Mouse (Mus musculus): Measurements from ENCODE around the gene Abl2.
"Not testable (repeated sequence)": the region's sequence is repeated elsewhere in the genome, so short reads cannot be mapped to it uniquely, and the experiment has no call there.

Gene Abl2

DNA sequence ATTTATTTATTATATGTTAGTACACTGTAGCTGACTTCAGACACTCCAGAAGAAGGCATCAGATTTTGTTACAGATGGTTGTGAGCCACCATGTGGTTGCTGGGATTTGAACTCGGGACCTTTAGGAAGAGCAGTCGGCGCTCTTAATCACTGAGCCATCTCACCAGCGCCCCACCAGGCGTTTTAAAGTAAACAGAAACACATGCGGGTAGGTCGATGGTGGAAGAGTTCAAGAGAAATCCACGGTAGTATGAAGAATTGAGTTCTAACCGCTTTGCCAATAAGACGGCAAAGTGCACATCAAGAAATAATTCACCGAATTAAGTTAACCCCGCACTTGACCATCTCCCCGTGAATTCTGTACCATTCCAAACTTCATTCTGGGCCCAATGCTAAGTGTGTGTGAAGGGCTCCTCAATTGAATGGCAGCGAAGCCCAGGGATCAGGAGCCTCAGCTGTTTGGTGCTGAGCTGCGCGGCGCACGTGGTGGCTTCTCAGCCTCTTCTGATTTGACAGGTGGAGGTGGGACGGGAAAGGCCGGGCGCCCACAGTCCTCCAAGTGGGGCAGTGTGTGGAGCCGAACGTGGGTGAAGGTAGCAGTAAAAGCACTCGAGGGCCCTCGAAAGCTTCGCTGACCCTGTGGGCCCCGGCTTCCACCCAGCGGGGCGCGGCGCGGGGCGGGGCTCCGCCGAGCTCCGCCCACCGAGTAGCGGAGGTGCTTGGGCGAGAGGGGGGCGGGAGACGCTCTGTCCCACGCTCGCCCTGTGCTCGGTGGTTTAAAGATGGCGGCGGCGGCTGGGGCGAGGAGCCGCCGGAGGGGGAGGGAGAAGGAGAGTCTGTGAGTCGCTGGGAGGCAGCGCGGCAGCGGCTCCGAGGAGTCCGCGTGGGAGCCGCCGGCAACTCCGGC, at the start of gene Abl2:
Abl2 (plus strand) TSS at position 763 of the 907 bp plus-strand sequence.
- DNase-seq: peak; percentile 90

- DNase-seq: no peak
These were observed 38.3 kb upstream of the Abl2 start for GRCm38 (mm10) chr1:156520136-156520780.

- peak; percentile 65 for DNase-seq
These were observed 36.6 kb upstream of the Abl2 start for GRCm38 (mm10) chr1:156521796-156522517.

GRCm38 (mm10) chr1:156523842-156524241, 34.7 kb upstream of the Abl2 start, which contains the start of gene Gm10031:
Gm10031 (plus strand) TSS chr1:156524012.
- not testable (repeated sequence) for DNase-seq

GRCm38 (mm10) chr1:156532476-156533175, 26.0 kb upstream of the Abl2 start:
- peak; percentile 28 for DNase-seq

GRCm38 (mm10) chr1:156533483-156533882, 25.1 kb upstream of the Abl2 start:
- no peak for DNase-seq

DNA sequence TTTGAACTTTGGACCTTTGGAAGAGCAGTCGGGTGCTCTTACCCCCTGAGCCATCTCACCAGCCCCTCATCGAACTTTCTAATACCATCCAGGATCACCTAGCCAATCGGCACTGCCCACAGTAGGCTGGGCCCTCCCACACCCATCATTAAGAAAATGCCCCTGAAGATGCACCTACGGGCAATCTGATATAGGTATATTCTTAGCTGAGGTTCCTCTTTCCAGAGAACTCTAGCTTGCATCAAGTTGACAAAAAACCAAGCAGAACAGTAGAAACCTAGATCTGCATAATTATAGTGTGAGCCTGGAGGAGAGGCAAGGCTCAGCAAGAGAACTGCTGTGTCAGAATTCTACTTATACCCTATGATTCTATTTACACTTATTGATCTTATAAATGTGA, 24.7 kb upstream of the Abl2 start:
- DNase-seq: no peak

GRCm38 (mm10) chr1:156537031-156537430, 21.6 kb upstream of the Abl2 start:
- no peak for DNase-seq

DNA sequence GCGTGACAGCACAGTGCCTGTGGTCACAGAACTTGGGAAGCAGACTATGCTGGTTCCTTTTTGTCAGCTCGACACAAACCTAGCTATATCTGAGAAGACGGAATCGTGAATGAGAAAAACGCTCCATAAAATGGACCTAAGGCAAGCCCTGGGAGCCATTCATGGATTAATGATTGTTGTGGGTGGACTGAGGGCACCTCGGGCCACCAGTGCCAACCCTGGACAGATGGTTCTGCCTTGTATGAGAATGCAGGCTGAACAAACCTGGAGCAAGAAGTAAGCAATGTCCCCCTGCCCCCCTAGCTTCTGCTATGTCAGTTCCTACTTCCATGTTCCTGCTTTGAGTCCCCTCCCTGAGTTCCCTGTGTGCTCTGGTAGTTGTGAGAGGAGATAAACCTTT, 20.9 kb upstream of the Abl2 start:
- peak; percentile 27 for DNase-seq

DNA sequence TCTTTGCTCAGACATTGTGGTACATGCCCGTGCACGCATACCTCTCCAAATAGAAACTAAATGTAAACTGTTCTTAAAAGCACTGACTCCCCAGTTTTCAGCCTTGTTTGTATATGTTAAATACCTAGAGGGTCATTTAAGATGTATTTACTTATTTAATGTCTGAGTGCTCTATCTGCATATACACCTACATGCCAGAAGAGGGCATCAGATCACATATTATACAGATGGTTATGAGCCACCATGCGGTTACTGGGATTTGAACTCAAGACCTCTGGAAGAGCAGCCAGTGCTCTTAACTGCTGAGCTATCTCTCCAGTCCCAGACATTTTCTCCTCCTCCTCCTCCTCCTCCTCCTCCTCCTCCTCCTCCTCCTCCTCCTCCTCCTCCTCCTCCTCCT, 20.2 kb upstream of the Abl2 start:
- DNase-seq: no peak

- DNase-seq: no peak
These were observed 18.6 kb upstream of the Abl2 start for GRCm38 (mm10) chr1:156539787-156540560.

DNA sequence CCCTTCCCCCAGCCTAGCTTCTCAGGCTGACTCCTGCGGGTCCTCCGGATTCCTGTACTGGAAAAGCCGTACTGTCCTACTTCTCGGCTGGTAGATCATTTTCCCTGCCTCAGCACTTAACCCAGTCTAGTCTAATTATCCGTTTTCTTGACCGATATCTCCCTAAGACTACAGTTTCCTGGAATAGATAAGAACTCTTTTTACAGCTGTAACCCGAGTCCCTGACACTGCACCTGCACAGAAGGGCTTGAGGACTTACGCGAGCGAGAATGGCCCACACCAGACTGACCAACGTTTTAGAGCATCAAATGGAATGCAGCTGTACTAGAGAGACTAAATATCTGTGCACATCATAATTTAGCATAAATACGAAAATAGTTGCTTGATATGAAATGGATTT, 14.6 kb upstream of the Abl2 start:
- no peak for DNase-seq

DNA sequence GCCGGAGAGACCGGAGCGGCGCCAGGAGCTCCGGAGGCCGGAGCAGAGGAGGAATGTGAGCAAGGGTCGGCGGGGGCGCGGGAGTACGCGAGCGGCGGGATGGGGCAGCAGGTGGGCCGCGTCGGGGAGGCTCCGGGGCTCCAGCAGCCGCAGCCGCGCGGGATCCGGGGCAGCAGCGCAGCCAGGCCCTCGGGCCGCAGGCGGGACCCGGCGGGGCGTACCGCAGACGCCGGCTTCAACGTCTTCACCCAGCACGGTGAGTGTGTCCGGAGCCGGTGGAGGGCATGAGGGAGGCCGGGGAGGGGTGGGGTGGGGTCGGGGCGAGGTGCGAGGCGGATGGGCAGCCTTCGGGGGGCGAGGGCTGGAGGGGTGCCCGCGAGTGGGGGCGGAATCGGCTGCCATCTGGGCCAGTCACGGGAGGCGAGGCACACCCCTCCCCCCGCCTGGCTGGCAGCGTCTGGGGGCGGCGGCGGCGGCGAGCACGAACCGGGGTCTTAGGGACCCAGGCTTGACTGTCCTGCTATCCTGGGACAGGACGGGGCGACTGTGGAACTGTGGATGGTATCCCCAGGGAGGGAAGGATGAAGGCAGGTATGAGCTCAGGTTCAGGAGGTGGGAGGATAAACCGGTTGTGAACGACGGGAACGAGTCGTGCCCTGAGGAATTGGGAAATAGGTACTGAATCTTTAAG, 509 bp downstream of the Abl2 start:
- peak; percentile 56 for DNase-seq

GRCm38 (mm10) chr1:156559641-156560020, 1.0 kb downstream of the Abl2 start:
- no peak for DNase-seq

DNA sequence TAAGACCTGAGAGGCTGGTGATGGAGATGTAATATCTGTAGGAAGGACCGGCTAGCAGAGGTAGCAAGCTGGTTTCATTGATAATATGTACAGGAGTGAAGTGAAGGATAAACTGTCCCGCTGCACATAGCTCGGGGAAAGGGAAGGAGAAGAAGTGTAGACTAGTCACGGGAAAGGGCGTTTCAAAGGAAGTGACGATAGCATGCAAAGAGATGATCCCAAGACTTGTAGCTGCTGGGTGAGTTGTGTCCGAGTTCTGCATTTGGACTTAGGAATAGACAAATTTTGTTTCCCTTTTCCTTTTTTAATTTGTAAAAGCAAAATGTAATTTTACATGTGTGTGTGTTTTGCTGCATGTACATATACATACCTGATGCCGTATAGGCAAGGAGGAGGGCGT, 1.9 kb downstream of the Abl2 start:
- DNase-seq: no peak

- no peak for DNase-seq
These were observed 6.7 kb downstream of the Abl2 start for GRCm38 (mm10) chr1:156565328-156565727.

- peak; percentile 33 for DNase-seq
These were observed 7.5 kb downstream of the Abl2 start for GRCm38 (mm10) chr1:156566132-156566531.

DNA sequence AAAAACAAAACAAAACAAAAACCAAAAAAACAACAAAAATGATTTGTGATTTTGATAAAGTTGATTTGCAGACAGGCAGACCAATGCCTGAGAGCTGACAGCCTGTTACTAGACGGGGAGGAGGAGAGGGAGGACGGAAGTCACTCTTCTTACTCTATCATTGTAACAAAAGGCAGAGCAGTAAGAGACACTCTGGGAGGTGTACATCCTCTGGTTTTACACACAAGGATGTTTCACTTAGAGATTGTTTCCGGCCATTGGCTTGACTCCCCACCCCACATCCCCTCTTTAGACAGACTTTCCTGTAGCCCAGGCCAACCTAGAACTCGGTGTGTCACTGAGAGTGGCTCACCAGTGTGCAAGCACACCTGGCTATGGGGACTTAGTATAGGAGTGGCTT, 11.0 kb downstream of the Abl2 start:
- no peak for DNase-seq

DNA sequence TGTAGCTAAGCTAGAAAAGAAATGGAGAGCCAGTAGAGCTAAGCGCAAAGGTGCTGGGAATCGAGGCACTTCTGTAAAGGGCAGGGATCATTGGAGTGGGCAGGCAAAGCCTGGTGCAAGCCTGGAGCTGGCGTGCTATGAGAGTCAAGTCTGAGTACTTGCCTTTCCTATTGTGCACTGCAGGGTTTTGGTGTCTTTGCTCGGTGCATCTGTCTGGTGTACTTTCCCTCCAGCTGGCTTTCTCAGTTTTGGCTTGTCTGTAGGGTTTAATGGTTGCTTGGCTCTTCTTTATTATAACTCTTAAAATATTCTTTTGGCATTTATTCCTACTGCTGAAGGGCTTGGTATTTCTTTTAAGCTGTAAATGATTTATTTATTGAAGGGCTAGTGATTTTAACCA, 14.4 kb downstream of the Abl2 start:
- DNase-seq: no peak

GRCm38 (mm10) chr1:156581149-156581548, 22.6 kb downstream of the Abl2 start:
- DNase-seq: no peak

- DNase-seq: no peak
These were observed 25.6 kb downstream of the Abl2 start for GRCm38 (mm10) chr1:156584175-156584574.

Measured in kidney, adult 18-20 months (tissue).